Mouse (Mus musculus): ENCODE results near the gene Cradd. TPM values are rescaled to one million over a fixed set of nuclear protein-coding genes. Genes with fewer than 3 reads are reported as not detected.

Gene Cradd
- polyA plus RNA-seq, 1 experiment from 2014 or later = 10.2 TPM

GRCm38 (mm10) chr10:95254453-95255001, 69.4 kb downstream of the Cradd start:
- Histone ChIP-seq H3K4me1 (ENCODE audit: control insufficient read depth, insufficient read depth, low read length) (no peaks in the 10 kb centered on the region), H3K4me2 (replicated peaks; ENCODE audit: low read depth, low read length) (no peak overlapping the region), H3K27ac (ENCODE audit: low read depth, low read length) (no peak overlapping the region), H3K27me3 (ENCODE audit: control insufficient read depth, insufficient read depth, low read length) (no peaks in the 10 kb centered on the region; the same call in 1 of the 2 replicates), H3K4me3 (ENCODE audit: low read length) (no peak overlapping the region), H3K36me3 (ENCODE audit: control insufficient read depth, insufficient read depth, low read length) (no peaks in the 10 kb centered on the region), H3K9ac (ENCODE audit: low read depth, low read length) (no peak overlapping the region), H3K9me3 (ENCODE audit: control insufficient read depth, low read length) (no peaks in the 10 kb centered on the region)
- no peak for ATAC-seq (ENCODE audit: low FRiP score, low TSS enrichment)
- WGBS = 52% methylated on average over 13 of the region's 13 CpGs

- Histone ChIP-seq H3K4me2 (replicated peaks; ENCODE audit: low read depth, low read length) (no peak overlapping the region), H3K27ac (ENCODE audit: low read depth, low read length) (no peak overlapping the region)
Measured at GRCm38 (mm10) chr10:95254046-95254445, 69.9 kb downstream of the Cradd start.

GRCm38 (mm10) chr10:95251674-95252073, 72.3 kb downstream of the Cradd start:
- WGBS = 80% methylated on average over 16 of the region's 16 CpGs
- no peak overlapping the region for H3K9ac ChIP-seq (ENCODE audit: low read depth, low read length)

More at GRCm38 (mm10) chr10:95254046-95254445, 69.9 kb downstream of the Cradd start:
- WGBS = 61% methylated on average over 3 of the region's 3 CpGs
- Histone ChIP-seq H3K27me3 (ENCODE audit: control insufficient read depth, insufficient read depth, low read length) (no peaks in the 10 kb centered on the region; the same call in 1 of the 2 replicates), H3K4me3 (ENCODE audit: low read length) (no peak overlapping the region), H3K4me1 (ENCODE audit: control insufficient read depth, insufficient read depth, low read length) (no peaks in the 10 kb centered on the region), H3K9me3 (ENCODE audit: control insufficient read depth, low read length) (no peaks in the 10 kb centered on the region), H3K9ac (ENCODE audit: low read depth, low read length) (no peak overlapping the region), H3K36me3 (ENCODE audit: control insufficient read depth, insufficient read depth, low read length) (no peaks in the 10 kb centered on the region)
- ATAC-seq (ENCODE audit: low FRiP score, low TSS enrichment) = no peak

GRCm38 (mm10) chr10:95248362-95248761, 75.6 kb downstream of the Cradd start:
- Histone ChIP-seq H3K27me3 (ENCODE audit: control insufficient read depth, insufficient read depth, low read length) (no peaks in the 10 kb centered on the region; the same call in 1 of the 2 replicates), H3K9me3 (ENCODE audit: control insufficient read depth, low read length) (no peaks in the 10 kb centered on the region), H3K27ac (ENCODE audit: low read depth, low read length) (no peak overlapping the region), H3K4me1 (ENCODE audit: control insufficient read depth, insufficient read depth, low read length) (no peaks in the 10 kb centered on the region), H3K4me3 (ENCODE audit: low read length) (no peak overlapping the region), H3K9ac (ENCODE audit: low read depth, low read length) (no peak overlapping the region), H3K4me2 (replicated peaks; ENCODE audit: low read depth, low read length) (no peak overlapping the region), H3K36me3 (ENCODE audit: control insufficient read depth, insufficient read depth, low read length) (no peaks in the 10 kb centered on the region)
- 57% methylated on average over 6 of the region's 6 CpGs for whole genome bisulfite sequencing
- ATAC-seq (ENCODE audit: low FRiP score, low TSS enrichment) = no peak

More at GRCm38 (mm10) chr10:95251674-95252073, 72.3 kb downstream of the Cradd start:
- H3K4me3 ChIP-seq (ENCODE audit: low read length) = no peak overlapping the region
- ATAC-seq (ENCODE audit: low FRiP score, low TSS enrichment) = no peak
- H3K4me2 ChIP-seq (replicated peaks; ENCODE audit: low read depth, low read length) = no peak overlapping the region
- no peaks in the 10 kb centered on the region for H3K9me3 ChIP-seq (ENCODE audit: control insufficient read depth, low read length)
- no peaks in the 10 kb centered on the region for H3K36me3 ChIP-seq (ENCODE audit: control insufficient read depth, insufficient read depth, low read length)
- no peak overlapping the region for H3K27ac ChIP-seq (ENCODE audit: low read depth, low read length)
- H3K27me3 ChIP-seq (ENCODE audit: control insufficient read depth, insufficient read depth, low read length) = no peaks in the 10 kb centered on the region; the same call in 1 of the 2 replicates
- H3K4me1 ChIP-seq (ENCODE audit: control insufficient read depth, insufficient read depth, low read length) = no peaks in the 10 kb centered on the region

- Histone ChIP-seq H3K27ac (ENCODE audit: low read depth, low read length) (no peak overlapping the region), H3K4me1 (ENCODE audit: control insufficient read depth, insufficient read depth, low read length) (no peaks in the 10 kb centered on the region), H3K27me3 (ENCODE audit: control insufficient read depth, insufficient read depth, low read length) (no peaks in the 10 kb centered on the region; the same call in 1 of the 2 replicates), H3K36me3 (ENCODE audit: control insufficient read depth, insufficient read depth, low read length) (no peaks in the 10 kb centered on the region), H3K9me3 (ENCODE audit: control insufficient read depth, low read length) (no peaks in the 10 kb centered on the region), H3K9ac (ENCODE audit: low read depth, low read length) (no peak overlapping the region), H3K4me3 (ENCODE audit: low read length) (no peak overlapping the region), H3K4me2 (replicated peaks; ENCODE audit: low read depth, low read length) (no peak overlapping the region)
- 76% methylated on average over 2 of the region's 2 CpGs for WGBS
- no peak for ATAC-seq (ENCODE audit: low FRiP score, low TSS enrichment)
Measured at GRCm38 (mm10) chr10:95246696-95247095, 77.2 kb downstream of the Cradd start.

GRCm38 (mm10) chr10:95245680-95245982, 78.3 kb downstream of the Cradd start:
- no peak overlapping the region for H3K9ac ChIP-seq (ENCODE audit: low read depth, low read length)
- H3K4me3 ChIP-seq (ENCODE audit: low read length) = no peak overlapping the region
- no peaks in the 10 kb centered on the region for H3K4me1 ChIP-seq (ENCODE audit: control insufficient read depth, insufficient read depth, low read length)
- no peaks in the 10 kb centered on the region for H3K9me3 ChIP-seq (ENCODE audit: control insufficient read depth, low read length)
- WGBS = 87% methylated on average over 2 of the region's 2 CpGs
- H3K27me3 ChIP-seq (ENCODE audit: control insufficient read depth, insufficient read depth, low read length) = no peaks in the 10 kb centered on the region; the same call in 1 of the 2 replicates
- H3K36me3 ChIP-seq (ENCODE audit: control insufficient read depth, insufficient read depth, low read length) = no peaks in the 10 kb centered on the region
- ATAC-seq (ENCODE audit: low FRiP score, low TSS enrichment) = no peak
- H3K27ac ChIP-seq (ENCODE audit: low read depth, low read length) = no peak overlapping the region
- no peak overlapping the region for H3K4me2 ChIP-seq (replicated peaks; ENCODE audit: low read depth, low read length)

GRCm38 (mm10) chr10:95244961-95245679, 78.8 kb downstream of the Cradd start:
- 57% methylated on average over 23 of the region's 23 CpGs for WGBS
- ATAC-seq (ENCODE audit: low FRiP score, low TSS enrichment) = no peak
- H3K4me2 ChIP-seq (replicated peaks; ENCODE audit: low read depth, low read length) = no peak overlapping the region
- H3K27me3 ChIP-seq (ENCODE audit: control insufficient read depth, insufficient read depth, low read length) = no peaks in the 10 kb centered on the region
- H3K9me3 ChIP-seq (ENCODE audit: control insufficient read depth, low read length) = no peaks in the 10 kb centered on the region
- H3K4me3 ChIP-seq (ENCODE audit: low read length) = no peak overlapping the region
- no peaks in the 10 kb centered on the region for H3K4me1 ChIP-seq (ENCODE audit: control insufficient read depth, insufficient read depth, low read length)
- H3K27ac ChIP-seq (ENCODE audit: low read depth, low read length) = no peak overlapping the region
- H3K36me3 ChIP-seq (ENCODE audit: control insufficient read depth, insufficient read depth, low read length) = no peaks in the 10 kb centered on the region
- H3K9ac ChIP-seq (ENCODE audit: low read depth, low read length) = no peak overlapping the region

GRCm38 (mm10) chr10:95239196-95240069, 84.5 kb downstream of the Cradd start:
- no peak overlapping the region for H3K9ac ChIP-seq (ENCODE audit: low read depth, low read length)
- no peak for ATAC-seq (ENCODE audit: low FRiP score, low TSS enrichment)
- no peaks in the 10 kb centered on the region for H3K27me3 ChIP-seq (ENCODE audit: control insufficient read depth, insufficient read depth, low read length)
- H3K9me3 ChIP-seq (ENCODE audit: control insufficient read depth, low read length) = no peaks in the 10 kb centered on the region
- H3K4me3 ChIP-seq (ENCODE audit: low read length) = no peak overlapping the region
- no peaks in the 10 kb centered on the region for H3K36me3 ChIP-seq (ENCODE audit: control insufficient read depth, insufficient read depth, low read length)
- H3K4me2 ChIP-seq (replicated peaks; ENCODE audit: low read depth, low read length) = no peak overlapping the region
- no peak overlapping the region for H3K27ac ChIP-seq (ENCODE audit: low read depth, low read length)
- H3K4me1 ChIP-seq (ENCODE audit: control insufficient read depth, insufficient read depth, low read length) = no peaks in the 10 kb centered on the region
- WGBS = 59% methylated on average over 13 of the region's 13 CpGs

- Histone ChIP-seq H3K9me3 (ENCODE audit: control insufficient read depth, low read length) (no peaks in the 10 kb centered on the region), H3K36me3 (ENCODE audit: control insufficient read depth, insufficient read depth, low read length) (no peaks in the 10 kb centered on the region), H3K27me3 (ENCODE audit: control insufficient read depth, insufficient read depth, low read length) (no peaks in the 10 kb centered on the region), H3K4me3 (ENCODE audit: low read length) (no peak overlapping the region), H3K4me2 (replicated peaks; ENCODE audit: low read depth, low read length) (no peak overlapping the region), H3K27ac (ENCODE audit: low read depth, low read length) (no peak overlapping the region), H3K4me1 (ENCODE audit: control insufficient read depth, insufficient read depth, low read length) (no peaks in the 10 kb centered on the region), H3K9ac (ENCODE audit: low read depth, low read length) (no peak overlapping the region)
- ATAC-seq (ENCODE audit: low FRiP score, low TSS enrichment) = no peak
- 73% methylated on average over 2 of the region's 2 CpGs for WGBS
Measured at GRCm38 (mm10) chr10:95238667-95239066, 85.3 kb downstream of the Cradd start.
